Mouse (Mus musculus) megakaryocyte, embryonic 14.5 days (primary cell): ENCODE data around the gene Gm13420.
"Not testable (repeated sequence)": the region's sequence is repeated elsewhere in the genome, so short reads cannot be mapped to it uniquely, and the experiment has no call there.

ENCODE experiments used
- FLI1 ChIP-seq: IDR thresholded peaks from 2 replicates; pipeline ENCODE4 v1.6.1; 2012; ENCODE audit warnings: low read length, inconsistent platforms, mixed read lengths
- GATA1 ChIP-seq: IDR thresholded peaks from 3 replicates; pipeline ENCODE4 v1.6.1; 2012; ENCODE audit warnings: mixed read lengths, low read length, inconsistent platforms, borderline replicate concordance

DNA sequence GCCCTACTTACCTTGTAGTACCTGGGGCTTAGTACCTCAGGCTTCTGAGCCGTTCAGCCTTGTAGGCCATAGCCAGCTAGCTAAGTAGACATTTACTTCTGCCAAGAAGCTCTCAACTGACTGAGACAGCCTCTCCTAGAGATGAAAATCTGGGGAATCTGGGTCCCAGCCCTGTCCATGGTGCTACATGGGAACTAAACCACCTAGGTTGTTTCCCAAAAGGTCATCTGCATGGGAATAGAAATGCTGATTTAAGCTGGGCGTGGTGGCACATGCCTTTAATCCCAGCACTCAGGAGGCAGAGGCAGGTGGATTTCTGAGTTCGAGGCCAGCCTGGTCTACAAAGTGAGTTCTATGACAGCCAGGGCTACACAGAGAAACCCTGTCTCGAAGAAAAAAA lies 43.3 kb downstream of the Gm13420 start:
- not testable (repeated sequence) for TF ChIP-seq GATA1, FLI1
